Mouse (Mus musculus): Measurements from ENCODE around the gene Fgr. TPM values are rescaled to one million over a fixed set of nuclear protein-coding genes. Genes with fewer than 3 reads are reported as not detected.

Fgr gene
- polyA plus RNA-seq, 3 experiments from 2014 or later = 1.9 to 6.6 (median 3.3) TPM

Other genes starting within 250 kb of the Fgr start
- gene Xkr8, start 241.5 kb upstream of the Fgr start, polyA plus RNA-seq (2017; shearing (Covaris generic)) = 1 to 10 TPM; 2.4 to 9.2 (median 7.8) TPM
- gene Smpdl3b, start 216.8 kb upstream of the Fgr start, polyA plus RNA-seq (2017; shearing (Covaris generic)) = 1 to 10 TPM; 4.0 to 9.1 (median 4.3) TPM
- 100 to 1,000 TPM in 1 of 3 experiments, 10 to 100 TPM in 2; 61.0 to 124 (median 76.1) TPM for gene Rpa2, start 205.8 kb upstream of the Fgr start, polyA plus RNA-seq (2017; shearing (Covaris generic))
- gene Themis2, start 177.7 kb upstream of the Fgr start, polyA plus RNA-seq (2017; shearing (Covaris generic)) = 1 to 10 TPM in 1 of 3 experiments, under 1 TPM in 2; 0.56 to 5.8 (median 0.71) TPM
- gene Ppp1r8, start 130.9 kb upstream of the Fgr start, polyA plus RNA-seq (2017; shearing (Covaris generic)) = 10 to 100 TPM; 21.0 to 37.5 (median 26.5) TPM
- gene Stx12, start 89.6 kb upstream of the Fgr start, polyA plus RNA-seq (2017; shearing (Covaris generic)) = 10 to 100 TPM; 35.7 to 37.2 (median 36.6) TPM
- 10 to 100 TPM; 14.2 to 23.1 (median 17.9) TPM for gene Fam76a, start 51.5 kb upstream of the Fgr start, polyA plus RNA-seq (2017; shearing (Covaris generic))
- 1 to 10 TPM; 1.6 to 2.4 (median 2.4) TPM for gene Ahdc1, start 37.2 kb downstream of the Fgr start, polyA plus RNA-seq (2017; shearing (Covaris generic))
- gene Wasf2, start 156.4 kb downstream of the Fgr start, polyA plus RNA-seq (2017; shearing (Covaris generic)) = 100 to 1,000 TPM in 1 of 3 experiments, 10 to 100 TPM in 2; 70.4 to 110 (median 79.7) TPM
- gene Cd164l2, start 238.0 kb downstream of the Fgr start, polyA plus RNA-seq (2017; shearing (Covaris generic)) = not detected
- not detected for gene Gpr3, start 238.4 kb downstream of the Fgr start, polyA plus RNA-seq (2017; shearing (Covaris generic))